Mouse (Mus musculus): ENCODE measurements around the gene Msrb3.

The Msrb3 gene

GRCm38 (mm10) chr10:120857531-120858001 lies 41.3 kb downstream of the Msrb3 start:
- DNase-seq, result peak; percentile 29

- no peak for DNase-seq
These were observed 44.6 kb downstream of the Msrb3 start for GRCm38 (mm10) chr10:120854329-120854728.

GRCm38 (mm10) chr10:120853816-120854215 lies 45.1 kb downstream of the Msrb3 start:
- DNase-seq, result no peak

GRCm38 (mm10) chr10:120851196-120851781 lies 47.6 kb downstream of the Msrb3 start:
- DNase-seq, result no peak

GRCm38 (mm10) chr10:120850391-120851195 lies 48.3 kb downstream of the Msrb3 start:
- peak; percentile 13 for DNase-seq

GRCm38 (mm10) chr10:120848677-120849076 lies 50.2 kb downstream of the Msrb3 start:
- DNase-seq, result no peak

GRCm38 (mm10) chr10:120847785-120848184 lies 51.1 kb downstream of the Msrb3 start:
- no peak for DNase-seq

GRCm38 (mm10) chr10:120839966-120840365 lies 58.9 kb downstream of the Msrb3 start:
- DNase-seq, result no peak

- DNase-seq, result no peak
These were observed 64.4 kb downstream of the Msrb3 start for GRCm38 (mm10) chr10:120834531-120834930.

- no peak for DNase-seq
These were observed 65.1 kb downstream of the Msrb3 start for GRCm38 (mm10) chr10:120833836-120834235.

- no peak for DNase-seq
These were observed 71.1 kb downstream of the Msrb3 start for GRCm38 (mm10) chr10:120827761-120828160.

- no peak for DNase-seq
These were observed 71.9 kb downstream of the Msrb3 start for GRCm38 (mm10) chr10:120826795-120827669.

- DNase-seq, result no peak
These were observed 72.5 kb downstream of the Msrb3 start for GRCm38 (mm10) chr10:120826381-120826780.

GRCm38 (mm10) chr10:120825594-120825993 lies 73.3 kb downstream of the Msrb3 start:
- DNase-seq, result no peak

- DNase-seq, result no peak
These were observed 77.2 kb downstream of the Msrb3 start for GRCm38 (mm10) chr10:120821491-120822358.

- no peak for DNase-seq
These were observed 78.1 kb downstream of the Msrb3 start for GRCm38 (mm10) chr10:120820781-120821300.

GRCm38 (mm10) chr10:120815290-120815689 lies 83.6 kb downstream of the Msrb3 start:
- no peak for DNase-seq

GRCm38 (mm10) chr10:120811796-120812443 lies 87.0 kb downstream of the Msrb3 start:
- no peak for DNase-seq

GRCm38 (mm10) chr10:120810832-120811571 lies 87.9 kb downstream of the Msrb3 start:
- no peak for DNase-seq

- no peak for DNase-seq
These were observed 88.7 kb downstream of the Msrb3 start for GRCm38 (mm10) chr10:120810053-120810696.

All from kidney, adult 9 months (tissue).